Comparison of ENCODE assay signal across 8 mouse cellular contexts in the genomic region with DNA sequence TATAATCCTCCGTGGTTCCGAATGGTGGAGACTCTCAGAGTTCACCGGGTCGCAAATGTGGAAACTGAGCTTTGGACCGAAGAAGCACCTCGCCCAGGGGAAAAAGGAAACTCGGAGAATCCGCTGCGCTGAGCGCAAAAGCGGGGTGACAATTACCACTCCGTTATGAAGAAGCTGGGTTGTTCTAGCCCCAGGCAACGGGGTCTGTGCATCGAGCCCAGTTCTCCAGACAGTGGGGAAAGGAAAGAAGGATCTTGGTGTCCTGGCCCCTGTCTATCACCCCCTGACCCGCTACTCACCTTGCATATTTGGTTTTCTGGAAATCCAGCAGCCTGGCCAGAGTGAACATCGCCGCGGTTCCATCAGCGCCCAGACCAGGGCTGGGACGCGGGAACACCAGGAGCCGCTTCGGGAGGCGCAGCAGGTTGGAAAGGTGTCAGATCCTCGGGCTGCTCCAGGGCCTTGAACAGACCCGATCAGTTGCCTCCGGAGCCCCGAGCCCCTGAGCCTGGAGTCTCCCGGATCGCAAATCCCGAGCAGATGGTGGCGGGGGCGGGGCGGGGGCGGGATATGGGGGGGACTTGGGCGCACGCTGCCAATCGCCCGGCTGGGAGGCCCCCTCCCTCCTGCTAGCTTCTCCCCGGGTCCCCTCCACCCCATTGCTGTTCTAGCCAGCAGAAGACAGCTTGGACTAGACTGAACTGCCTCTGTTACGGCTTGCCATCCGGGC. TPM values are rescaled to one million over a fixed set of nuclear protein-coding genes. Genes with fewer than 3 reads are reported as not detected.
DNase-seq lines count a peak whose midpoint lies in the region; ATAC-seq lines count a peak whose summit lies in the region.

A gene (minus strand): TSS at position 542 of the 730 bp plus-strand sequence.

- peaks cover 3% of the 10 kb centered on the region; the same call in 1 of the 2 replicates for H3K4me1 ChIP-seq in neural tube, embryonic 11.5 days (ENCODE audit: control insufficient read depth, insufficient read depth, low read length)

- H3K4me3 ChIP-seq in neural tube, embryonic 11.5 days (ENCODE audit: low read depth, low read length) = peak within 1 kb of the TSS; percentile 33

- WGBS in neural tube, embryonic 11.5 days = 4% methylated on average over 38 of the region's 42 CpGs

- intact Hi-C loops in left cerebral cortex, postnatal 10 days (cut with DNase I) = loop anchor here (2.0 kb wide), 1 partner anchor 28 kb away; no protein-coding TSS in a partner anchor

- no peak within 1 kb of the TSS for H3K27ac ChIP-seq in neural tube, embryonic 11.5 days (ENCODE audit: low read depth, low read length)

- H3K27me3 ChIP-seq in neural tube, embryonic 11.5 days (ENCODE audit: control insufficient read depth, insufficient read depth, low read length) = peaks cover 9% of the 10 kb centered on the region; the same call in 1 of the 2 replicates

- peak within 1 kb of the TSS; percentile 51 for H3K9ac ChIP-seq in neural tube, embryonic 11.5 days (ENCODE audit: low read length)

- ATAC-seq in neural tube, embryonic 11.5 days (ENCODE audit: insufficient read depth, low FRiP score, low TSS enrichment) = 0 out of 2 replicates have a peak, but pooled peaks have one; percentile 20
- ATAC-seq in activated CD4-positive, CD25-positive, alpha-beta regulatory T cell, adult 4 months = no peak

- no peaks in the 10 kb centered on the region for H3K36me3 ChIP-seq in neural tube, embryonic 11.5 days (ENCODE audit: control insufficient read depth, insufficient read depth, low read length)

- H3K9me3 ChIP-seq in neural tube, embryonic 11.5 days (ENCODE audit: control insufficient read depth, low read length) = no peaks in the 10 kb centered on the region

- H3K4me2 ChIP-seq in neural tube, embryonic 11.5 days (ENCODE audit: low read depth) = peak within 1 kb of the TSS; percentile 64

- peak; percentile 21 for DNase-seq in kidney, postnatal 14 days
- DNase-seq in kidney, postnatal 36 days = no peak
- DNase-seq in cerebellum, adult 18-20 months = peak; percentile 53 to 63
- DNase-seq in frontal cortex, adult 2 months (ENCODE audit: extremely low spot score in 1 of 2, low spot score in 1 of 2) = peak in 1 of 2 experiments; percentile 65
- peak; percentile 70 to 81 for DNase-seq in left cerebral cortex, postnatal 10 days (ENCODE audit: extremely low spot score in 1 of 2, low spot score in 2 of 2)
- no peak for DNase-seq in neural tube, embryonic 11.5 days (ENCODE audit: low spot score)
- DNase-seq in urinary bladder, postnatal 36 days (ENCODE audit: low spot score in 2 of 2) = no peak

RNA-seq across cellular contexts. Expression of the gene that starts here (rescaled TPM):
- 108 and 118 TPM in 2 replicates for polyA plus RNA-seq in frontal cortex, adult 2 months (2012; rRNA removed)
- total RNA-seq in left cerebral cortex, postnatal 10 days (2021) = 100 to 1,000 TPM; 119 to 123 TPM
- polyA plus RNA-seq in neural tube, embryonic 11.5 days (2014; fragmentation: Nextera tagmentation; extraction: Ambion mirVana) = 5.0 and 5.7 TPM in 2 replicates
- not detected for polyA plus RNA-seq in activated CD4-positive, CD25-positive, alpha-beta regulatory T cell, adult 4 months (2017; shearing (Covaris generic))

Comparison
In these comparisons a context has a peak if more than half of its experiments do, and no peak if none do; other contexts are left out.
1. RNA of the gene that starts here (polyA plus RNA-seq): 108 to 118 TPM in frontal cortex, adult 2 months; 5.0 to 5.7 TPM in neural tube, embryonic 11.5 days and not detected in activated CD4-positive, CD25-positive, alpha-beta regulatory T cell, adult 4 months; every median in the first group is over 10 times any median in the second.
2. DNase-seq: peak in kidney, postnatal 14 days (single experiment), cerebellum, adult 18-20 months (2 of 2) and left cerebral cortex, postnatal 10 days (2 of 2); none in kidney, postnatal 36 days (0 of 2), neural tube, embryonic 11.5 days (single experiment) and urinary bladder, postnatal 36 days (0 of 2).